Mouse (Mus musculus) stomach, embryonic 16.5 days (tissue): ENCODE results near the gene Commd2. TPM values are rescaled to one million over a fixed set of nuclear protein-coding genes. Genes with fewer than 3 reads are reported as not detected.

ENCODE experiments used
- ATAC-seq: fragments of 200-750 bp; cut with Nextera tagmentation; 2 replicates; pipeline ENCODE4 v1.8.0; 2017; ENCODE audit warnings: moderate number of reproducible peaks, moderate TSS enrichment; ENCODE audit not compliant: insufficient read depth, low FRiP score
- H3K27ac ChIP-seq: fragments of 300-500 bp; sonication (generic); 2 replicates; pipeline ENCODE4 v1.5.1; 2014; ENCODE audit warnings: low read length
- H3K27me3 ChIP-seq: fragments of 300-500 bp; sonication (generic); 2 replicates; pipeline ENCODE4 v1.6.1; 2014; ENCODE audit warnings: low read length, control low read depth, mixed read lengths; ENCODE audit not compliant: control insufficient read depth, insufficient read depth
- H3K36me3 ChIP-seq: fragments of 300-500 bp; sonication (generic); 2 replicates; pipeline ENCODE4 v1.6.1; 2014; ENCODE audit warnings: low read length; ENCODE audit not compliant: control insufficient read depth, insufficient read depth
- H3K4me1 ChIP-seq: fragments of 300-500 bp; sonication (generic); 2 replicates; pipeline ENCODE4 v1.6.1; 2014; ENCODE audit warnings: low read length, control low read depth, mixed read lengths; ENCODE audit not compliant: control insufficient read depth, insufficient read depth
- H3K4me2 ChIP-seq: fragments of 300-500 bp; sonication (generic); 2 replicates; pipeline ENCODE4 v1.6.1; 2014; ENCODE audit warnings: low read depth, low read length, mixed read lengths
- H3K4me3 ChIP-seq: fragments of 300-500 bp; sonication (generic); replicated peaks from 2 replicates; pipeline ENCODE4 v1.5.1; 2014; ENCODE audit warnings: mild to moderate bottlenecking, low read length
- H3K9ac ChIP-seq: fragments of 300-500 bp; sonication (generic); 2 replicates; pipeline ENCODE4 v1.6.1; 2014; ENCODE audit warnings: low read length
- H3K9me3 ChIP-seq: fragments of 300-500 bp; sonication (generic); replicated peaks from 2 replicates; pipeline ENCODE4 v1.6.1; 2016; ENCODE audit warnings: low read length, control low read depth; ENCODE audit not compliant: control insufficient read depth
- WGBS: fragments of 180-500 bp; shearing (Covaris S2); extraction: QIAGEN DNeasy Blood & Tissue Kit; methylation state at CpG from one replicate; pipeline ENCODE4 v1.1.7; 2014; 5-methylcytosine and 5-hydroxymethylcytosine counted together
- polyA plus RNA-seq: library from polyadenylated mRNA; unstranded; fragments of >200 nt; fragmentation: Nextera tagmentation; extraction: Ambion mirVana; gene quantifications from 2 replicates; pipeline ENCODE4 v1.2.1, GENCODE M21; 2015

Gene Commd2
- polyA plus RNA-seq, 1 experiment from 2014 or later, result 62.2 TPM

GRCm38 (mm10) chr3:57634763-57635487, 16.6 kb downstream of the Commd2 start:
- Histone ChIP-seq H3K9ac (no peak overlapping the region), H3K4me1 (no peaks in the 10 kb centered on the region), H3K36me3 (no peaks in the 10 kb centered on the region), H3K4me2 (no peak overlapping the region), H3K27me3 (no peaks in the 10 kb centered on the region), H3K27ac (no peak overlapping the region), H3K4me3 (no peak overlapping the region), H3K9me3 (no peaks in the 10 kb centered on the region)
- 64% methylated on average over 3 of the region's 3 CpGs for whole genome bisulfite sequencing
- no peak for ATAC-seq

GRCm38 (mm10) chr3:57626954-57627513, 24.5 kb downstream of the Commd2 start:
- no peaks in the 10 kb centered on the region for H3K9me3 ChIP-seq
- no peak for ATAC-seq
- no peaks in the 10 kb centered on the region for H3K4me1 ChIP-seq
- no peak overlapping the region for H3K4me2 ChIP-seq
- no peak overlapping the region for H3K4me3 ChIP-seq
- 65% methylated on average over 11 of the region's 11 CpGs for WGBS
- H3K36me3 ChIP-seq, result no peaks in the 10 kb centered on the region
- no peak overlapping the region for H3K27ac ChIP-seq
- H3K27me3 ChIP-seq, result no peaks in the 10 kb centered on the region
- no peak overlapping the region for H3K9ac ChIP-seq

- H3K9ac ChIP-seq, result peak overlapping the region; percentile 61
- peak overlapping the region; percentile 38 for H3K4me3 ChIP-seq
- H3K4me1 ChIP-seq, result no peaks in the 10 kb centered on the region
- no peaks in the 10 kb centered on the region for H3K27me3 ChIP-seq
- no peak for ATAC-seq
- WGBS, result 30% methylated on average over 21 of the region's 21 CpGs
- H3K36me3 ChIP-seq, result no peaks in the 10 kb centered on the region
- H3K27ac ChIP-seq, result no peak overlapping the region
- H3K4me2 ChIP-seq, result peak overlapping the region; percentile 47
- H3K9me3 ChIP-seq, result no peaks in the 10 kb centered on the region
These were observed 26.1 kb downstream of the Commd2 start for GRCm38 (mm10) chr3:57625275-57625997.

- no peak overlapping the region for H3K4me3 ChIP-seq
- H3K4me2 ChIP-seq, result no peak overlapping the region
- 62% methylated on average over 4 of the region's 4 CpGs for WGBS
- no peaks in the 10 kb centered on the region for H3K4me1 ChIP-seq
- H3K27ac ChIP-seq, result no peak overlapping the region
- no peak for ATAC-seq
- H3K27me3 ChIP-seq, result no peaks in the 10 kb centered on the region
- no peak overlapping the region for H3K9ac ChIP-seq
- H3K36me3 ChIP-seq, result no peaks in the 10 kb centered on the region
- no peaks in the 10 kb centered on the region for H3K9me3 ChIP-seq
These were observed 31.8 kb downstream of the Commd2 start for GRCm38 (mm10) chr3:57619718-57620117.

- H3K9me3 ChIP-seq, result no peaks in the 10 kb centered on the region
- H3K27ac ChIP-seq, result no peak overlapping the region
- 88% methylated on average over 4 of the region's 4 CpGs for WGBS
- no peaks in the 10 kb centered on the region for H3K4me1 ChIP-seq
- no peak overlapping the region for H3K4me2 ChIP-seq
- H3K36me3 ChIP-seq, result no peaks in the 10 kb centered on the region
- no peak for ATAC-seq
- H3K4me3 ChIP-seq, result no peak overlapping the region
- H3K9ac ChIP-seq, result no peak overlapping the region
- H3K27me3 ChIP-seq, result no peaks in the 10 kb centered on the region
These were observed 35.9 kb downstream of the Commd2 start for GRCm38 (mm10) chr3:57615652-57616051.

- Histone ChIP-seq H3K27ac (no peak overlapping the region), H3K4me1 (no peaks in the 10 kb centered on the region), H3K4me3 (no peak overlapping the region), H3K27me3 (no peaks in the 10 kb centered on the region), H3K9ac (no peak overlapping the region), H3K4me2 (no peak overlapping the region), H3K36me3 (no peaks in the 10 kb centered on the region), H3K9me3 (no peaks in the 10 kb centered on the region)
- no peak for ATAC-seq
- WGBS, result 66% methylated on average over 3 of the region's 3 CpGs
These were observed 39.0 kb downstream of the Commd2 start for GRCm38 (mm10) chr3:57612430-57612997.

GRCm38 (mm10) chr3:57611776-57612175, 39.7 kb downstream of the Commd2 start:
- H3K9ac ChIP-seq, result no peak overlapping the region
- H3K27me3 ChIP-seq, result no peaks in the 10 kb centered on the region
- no peaks in the 10 kb centered on the region for H3K4me1 ChIP-seq
- H3K27ac ChIP-seq, result no peak overlapping the region
- WGBS, result 48% methylated on average over 7 of the region's 7 CpGs
- no peaks in the 10 kb centered on the region for H3K36me3 ChIP-seq
- no peak for ATAC-seq
- H3K4me2 ChIP-seq, result no peak overlapping the region
- no peak overlapping the region for H3K4me3 ChIP-seq
- H3K9me3 ChIP-seq, result no peaks in the 10 kb centered on the region

- peak; percentile 73 for ATAC-seq
- Histone ChIP-seq H3K4me2 (no peak overlapping the region), H3K9ac (no peak overlapping the region), H3K4me3 (no peak overlapping the region), H3K27ac (peak overlapping the region; percentile 16), H3K27me3 (no peaks in the 10 kb centered on the region), H3K4me1 (no peaks in the 10 kb centered on the region), H3K36me3 (no peaks in the 10 kb centered on the region), H3K9me3 (no peaks in the 10 kb centered on the region)
- 47% methylated on average over 1 of the region's 1 CpGs for WGBS
These were observed 46.9 kb downstream of the Commd2 start for GRCm38 (mm10) chr3:57604618-57605015.
